Mouse (Mus musculus): ENCODE results near the gene Thbs1.

Thbs1 gene

DNA sequence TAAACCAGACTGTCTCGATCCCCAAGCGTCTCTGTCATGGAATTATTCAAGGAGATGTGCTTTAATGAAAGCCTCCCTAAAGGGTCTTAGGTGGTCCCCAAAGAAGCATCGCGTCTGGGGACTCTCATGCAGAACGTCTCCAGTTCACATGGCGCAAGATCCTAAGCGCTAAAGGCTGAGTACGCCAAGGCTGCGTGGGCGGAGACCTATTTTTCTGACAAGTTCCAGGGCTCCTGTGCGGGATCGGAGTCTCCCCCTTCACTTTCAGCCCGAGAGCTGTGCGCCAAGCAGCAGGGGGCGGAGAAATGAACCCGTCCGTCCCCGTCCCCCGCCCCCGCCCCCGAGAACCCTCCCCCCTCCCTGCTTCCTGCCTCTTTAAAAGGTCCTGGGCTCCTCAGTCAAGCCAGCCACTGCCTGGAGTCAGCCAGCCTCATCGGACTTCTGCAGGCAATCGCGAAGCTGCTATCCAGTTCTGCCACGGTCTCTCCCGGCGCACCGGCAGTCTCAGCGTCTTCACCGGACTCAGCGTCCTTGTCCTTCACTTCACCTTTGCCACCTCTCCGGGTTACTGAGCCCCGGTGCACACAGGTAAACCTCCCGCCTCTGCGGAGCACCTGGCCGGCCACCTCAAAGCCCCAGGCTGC is at the start of gene Thbs1:
Thbs1 (plus strand) TSS at position 389 of the 644 bp plus-strand sequence.
- DNase-seq (ENCODE audit: low spot score) = no peak

- no peak for DNase-seq (ENCODE audit: low spot score)
Observed at GRCm38 (mm10) chr2:118064121-118064764, 47.4 kb upstream of the Thbs1 start.

DNA sequence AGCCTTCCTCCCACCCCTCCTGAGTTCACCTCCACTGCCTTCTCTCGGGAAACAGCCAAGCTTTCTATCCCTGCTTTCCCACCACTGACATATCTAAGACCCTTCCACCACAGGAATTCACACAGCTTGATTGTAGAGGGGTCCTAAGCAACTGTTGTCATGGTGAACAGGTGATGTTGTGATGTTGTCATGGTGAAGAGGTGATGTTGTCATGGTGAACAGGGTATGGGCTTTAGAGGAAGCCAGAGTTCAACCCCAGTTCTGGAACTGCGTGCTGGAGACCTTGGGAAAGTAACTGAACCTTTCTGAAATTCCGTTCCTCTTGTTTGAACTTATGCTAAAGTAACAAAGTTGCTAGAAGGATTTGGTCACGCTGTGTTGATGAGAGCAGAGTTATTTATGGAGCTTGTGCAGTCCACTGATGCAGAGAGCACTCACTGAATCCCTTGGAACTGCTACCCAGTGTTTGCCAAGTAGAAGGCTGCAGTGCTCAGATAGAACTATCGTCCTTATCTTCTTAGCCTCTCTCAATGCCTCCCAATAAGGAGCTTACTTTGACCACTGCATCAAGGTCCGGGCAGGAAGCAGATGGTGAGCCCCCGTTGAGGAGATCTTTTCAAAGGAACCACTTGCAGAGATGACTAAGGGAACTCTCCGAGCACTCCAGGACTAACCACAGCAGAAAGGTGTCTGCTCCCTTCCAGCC is 45.5 kb upstream of the Thbs1 start:
- no peak for DNase-seq (ENCODE audit: low spot score)

DNA sequence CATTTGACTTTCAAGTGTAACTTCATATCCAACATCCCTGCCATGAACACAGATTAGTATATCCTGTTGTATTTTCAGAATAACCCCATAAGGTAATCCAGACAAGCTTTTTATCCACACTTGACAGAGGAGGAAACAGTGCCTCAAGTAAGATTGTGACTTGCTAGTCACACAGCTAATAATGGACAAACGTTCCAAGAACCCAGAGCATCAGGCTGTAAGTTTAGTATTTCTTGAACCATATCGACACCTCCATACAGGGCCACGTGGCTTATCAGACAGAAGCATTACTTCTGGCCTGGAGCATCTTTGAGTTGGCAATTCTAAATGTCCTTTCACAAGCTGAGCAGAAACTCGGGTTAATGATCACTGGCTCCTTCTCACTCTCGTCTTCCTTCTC is 41.7 kb upstream of the Thbs1 start:
- no peak for DNase-seq (ENCODE audit: low spot score)

- no peak for DNase-seq (ENCODE audit: low spot score)
Observed at GRCm38 (mm10) chr2:118072811-118073372, 38.8 kb upstream of the Thbs1 start.

GRCm38 (mm10) chr2:118074030-118074429 is 37.6 kb upstream of the Thbs1 start:
- DNase-seq (ENCODE audit: low spot score) = no peak

- no peak for DNase-seq (ENCODE audit: low spot score)
Observed at GRCm38 (mm10) chr2:118075165-118075564, 36.5 kb upstream of the Thbs1 start.

GRCm38 (mm10) chr2:118079131-118079530 is 32.5 kb upstream of the Thbs1 start:
- DNase-seq (ENCODE audit: low spot score) = no peak

- no peak for DNase-seq (ENCODE audit: low spot score)
Observed at GRCm38 (mm10) chr2:118081581-118081980, 30.1 kb upstream of the Thbs1 start.

- no peak for DNase-seq (ENCODE audit: low spot score)
Observed at GRCm38 (mm10) chr2:118083652-118084051, 28.0 kb upstream of the Thbs1 start.

- DNase-seq (ENCODE audit: low spot score) = no peak
Observed at GRCm38 (mm10) chr2:118084693-118085092, 27.0 kb upstream of the Thbs1 start.

DNA sequence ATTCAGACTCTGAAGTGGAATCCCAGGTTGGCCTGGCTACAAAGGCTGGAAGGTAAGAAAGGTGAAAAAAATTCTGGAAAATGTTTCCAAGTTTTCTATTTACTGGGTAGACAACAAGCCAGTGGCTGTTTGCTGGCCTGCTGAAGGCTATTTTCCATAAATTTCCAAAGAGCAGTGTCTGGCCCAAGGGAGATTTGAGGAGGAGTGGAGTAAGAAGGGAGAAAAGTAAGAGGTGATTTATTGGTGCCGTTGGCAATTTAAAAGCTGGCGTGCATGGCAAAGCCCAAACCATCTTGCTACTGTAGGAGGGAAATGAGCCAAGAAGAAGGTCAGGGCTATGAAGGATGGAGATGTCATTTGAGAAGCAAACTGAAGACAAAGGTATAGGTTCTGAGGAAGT is 26.0 kb upstream of the Thbs1 start:
- DNase-seq (ENCODE audit: low spot score) = no peak

DNA sequence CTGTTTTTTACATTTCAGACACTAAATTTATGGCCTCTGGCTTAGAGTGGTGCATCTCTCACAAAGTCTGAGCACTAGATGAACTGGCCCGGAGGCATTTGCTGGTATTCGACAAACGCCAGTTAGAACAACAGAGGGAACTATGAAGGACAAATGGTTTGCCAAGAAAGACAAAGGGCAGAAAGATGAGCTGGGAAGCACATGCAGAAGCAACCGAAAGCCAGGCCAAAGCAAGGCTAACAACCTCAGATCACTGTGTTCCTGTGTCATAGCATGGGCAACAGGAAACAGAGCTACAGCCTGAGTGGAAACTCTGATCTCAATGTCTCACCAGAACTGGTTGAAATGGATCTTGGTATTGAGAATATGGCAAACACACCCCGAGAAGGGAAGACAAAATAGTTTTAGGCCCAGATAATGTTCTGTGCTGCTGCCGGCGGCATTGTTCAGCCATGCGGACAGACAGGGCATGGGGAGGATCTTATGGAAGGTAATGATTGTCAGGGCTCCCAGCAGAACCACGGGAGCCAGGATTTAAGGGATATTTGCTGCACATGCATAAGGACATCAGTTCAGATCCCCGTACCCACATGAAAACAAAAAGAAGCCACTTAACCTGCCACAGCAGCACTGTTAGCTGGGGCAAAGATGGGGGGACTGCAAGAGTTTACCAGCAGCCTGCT is 24.5 kb upstream of the Thbs1 start:
- no peak for DNase-seq (ENCODE audit: low spot score)

- DNase-seq (ENCODE audit: low spot score) = no peak
Observed at GRCm38 (mm10) chr2:118091226-118091625, 20.4 kb upstream of the Thbs1 start.

GRCm38 (mm10) chr2:118099104-118099503 is 12.6 kb upstream of the Thbs1 start:
- DNase-seq (ENCODE audit: low spot score) = no peak

DNA sequence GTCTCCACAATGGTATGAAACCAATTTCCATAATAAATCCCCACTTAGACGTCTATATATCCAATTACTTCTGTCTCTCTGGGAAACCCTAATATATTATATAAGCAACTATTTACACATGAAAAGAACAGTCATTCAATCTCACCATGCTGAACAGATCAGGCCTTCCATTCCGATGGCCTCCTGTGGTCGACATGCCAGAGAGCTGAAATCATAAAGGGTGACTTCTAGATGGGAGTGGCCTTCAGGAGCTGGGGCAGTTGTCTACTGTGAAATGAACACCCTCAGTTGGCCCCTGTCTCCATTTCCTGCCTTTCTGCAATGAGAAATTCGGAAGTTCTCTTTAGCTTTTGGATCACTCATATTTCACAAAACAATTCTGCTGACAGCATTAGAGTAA is 9.5 kb upstream of the Thbs1 start:
- no peak for DNase-seq (ENCODE audit: low spot score)

DNA sequence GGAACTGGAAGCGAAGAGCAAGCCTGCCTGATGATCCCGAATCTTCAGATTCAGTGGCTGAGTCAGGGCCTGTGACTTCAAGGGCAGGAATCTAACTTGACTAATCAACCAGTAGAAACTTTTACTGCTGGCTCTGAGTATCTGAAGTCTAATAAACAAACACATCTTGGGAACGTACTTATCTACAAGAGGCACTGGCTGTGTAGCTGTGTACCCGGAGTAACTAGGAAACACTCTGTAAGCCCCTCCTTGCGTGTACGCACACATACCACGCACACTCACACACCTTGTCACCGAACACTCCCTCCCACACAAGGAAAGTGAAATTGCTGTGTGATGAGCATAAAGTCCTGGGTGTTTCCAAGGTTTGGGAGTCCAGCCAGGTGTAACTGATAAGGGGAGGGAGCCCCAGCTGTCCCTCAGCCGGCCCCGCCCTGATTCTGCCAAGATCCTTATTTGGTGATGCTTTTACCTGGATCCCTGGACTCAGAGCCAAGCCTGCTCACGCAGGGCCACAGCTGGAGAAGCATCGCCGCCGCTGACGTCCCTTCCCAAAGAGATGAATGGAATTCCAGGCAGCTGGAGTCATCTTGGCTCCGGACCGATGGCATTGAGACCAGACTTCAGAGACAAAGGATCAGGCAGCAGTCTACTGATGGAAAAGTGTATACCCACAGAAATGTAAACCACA is 1.3 kb upstream of the Thbs1 start:
- no peak for DNase-seq (ENCODE audit: low spot score)

DNA sequence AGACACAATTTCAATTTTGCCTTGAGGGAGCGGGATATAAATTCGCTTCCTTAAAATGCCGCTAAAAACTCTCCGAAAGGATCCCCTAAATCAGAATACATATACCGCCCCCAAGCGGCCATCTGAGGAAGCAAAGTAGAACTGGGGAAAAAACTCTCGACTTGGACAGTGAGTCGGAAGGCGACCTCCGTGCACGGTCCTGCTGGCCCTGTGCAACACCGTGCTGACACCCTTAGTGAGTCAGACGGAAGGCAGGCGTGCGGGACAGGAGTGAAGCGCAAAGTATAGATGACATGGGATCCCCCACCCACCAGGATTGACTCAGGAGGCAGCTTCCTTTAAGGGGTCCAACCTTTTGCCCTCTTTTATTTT is 574 bp upstream of the Thbs1 start:
- no peak for DNase-seq (ENCODE audit: low spot score)

- DNase-seq (ENCODE audit: low spot score) = no peak
Observed at GRCm38 (mm10) chr2:118112438-118112837, 762 bp downstream of the Thbs1 start.

DNA sequence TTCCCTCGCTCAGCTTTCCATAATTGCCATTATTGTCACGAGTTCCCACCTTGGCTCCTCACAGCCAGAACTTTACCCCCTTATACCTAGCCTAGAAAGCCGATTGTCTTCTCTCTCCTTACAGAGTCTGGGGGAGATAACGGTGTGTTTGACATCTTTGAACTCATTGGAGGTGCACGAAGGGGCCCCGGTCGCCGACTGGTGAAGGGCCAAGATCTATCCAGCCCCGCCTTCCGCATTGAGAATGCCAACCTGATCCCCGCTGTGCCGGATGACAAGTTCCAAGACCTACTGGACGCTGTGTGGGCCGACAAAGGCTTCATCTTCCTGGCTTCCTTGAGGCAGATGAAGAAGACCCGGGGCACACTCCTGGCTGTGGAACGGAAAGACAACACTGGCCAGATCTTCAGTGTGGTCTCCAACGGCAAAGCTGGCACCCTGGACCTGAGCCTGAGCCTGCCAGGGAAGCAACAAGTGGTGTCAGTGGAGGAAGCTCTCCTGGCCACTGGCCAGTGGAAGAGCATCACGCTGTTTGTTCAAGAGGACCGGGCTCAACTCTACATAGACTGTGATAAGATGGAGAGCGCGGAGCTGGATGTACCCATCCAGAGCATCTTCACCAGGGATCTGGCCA is 1.3 kb downstream of the Thbs1 start:
- DNase-seq (ENCODE audit: low spot score) = no peak

DNA sequence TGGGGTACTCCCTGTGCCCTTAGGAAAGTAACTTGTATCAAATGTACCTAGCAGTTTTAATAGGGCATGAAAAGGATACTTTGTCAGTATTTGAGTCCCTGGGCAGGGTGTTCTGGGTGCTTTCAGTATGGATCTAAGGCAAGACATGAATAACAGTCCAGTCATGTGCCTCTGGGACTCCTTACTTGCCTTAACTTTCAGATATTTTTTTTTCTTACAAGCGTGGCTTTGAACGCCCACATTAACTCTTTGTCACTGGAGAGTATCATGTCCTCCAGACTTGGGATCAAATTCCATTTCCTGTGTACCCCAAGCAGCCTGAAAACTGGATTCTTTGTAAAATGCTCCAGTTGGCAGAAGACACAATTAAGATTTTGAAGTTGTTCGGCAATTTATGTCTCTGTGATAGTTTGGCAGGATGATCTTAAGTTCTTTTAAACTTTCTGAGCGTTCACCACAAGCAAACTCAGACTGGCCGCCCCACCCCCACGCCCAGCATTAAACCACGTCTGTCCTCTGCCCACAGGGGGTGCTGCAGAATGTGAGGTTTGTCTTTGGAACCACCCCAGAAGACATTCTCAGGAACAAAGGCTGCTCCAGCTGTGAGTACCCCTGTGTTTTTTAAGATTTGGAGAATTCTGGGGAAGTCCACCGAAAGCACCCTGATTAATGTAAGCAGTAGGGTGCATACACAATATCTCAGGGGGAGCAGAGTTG is 2.3 kb downstream of the Thbs1 start:
- DNase-seq (ENCODE audit: low spot score) = no peak
